Comparison of ENCODE assay signal across 8 mouse cellular contexts in genomic region chr17:27800710-27801648, GRCm38 (mm10). TPM values are rescaled to one million over a fixed set of nuclear protein-coding genes. Genes with fewer than 3 reads are reported as not detected.
DNase-seq lines count a peak whose midpoint lies in the region; ATAC-seq and TF ChIP-seq lines count a peak whose summit lies in the region.

No protein-coding gene starts in this region.

- dilution Hi-C loops in CH12.LX (cut with MboI; ENCODE audit: extremely low pct_ligation_motif_present, extremely low pct_unique_long_range_greater_than_20kb, low sequenced_read_pairs) = no loop called here

- H3K4me1 ChIP-seq in heart, embryonic 15.5 days (replicated peaks) = peaks cover 59% of the 10 kb centered on the region
- peaks cover 11 to 45% of the 10 kb centered on the region in 2 experiments for H3K4me1 ChIP-seq in CH12.LX (ENCODE audit: control insufficient read depth in 1 of 2, insufficient read depth in 2 of 2)
- peaks cover 49% of the 10 kb centered on the region for H3K4me1 ChIP-seq in embryonic facial prominence, embryonic 12.5 days
- peaks cover 85% of the 10 kb centered on the region for H3K4me1 ChIP-seq in liver, embryonic 12.5 days

- H3K4me2 ChIP-seq in heart, embryonic 15.5 days = no peak overlapping the region
- H3K4me2 ChIP-seq in CH12.LX (ENCODE audit: insufficient read depth, low read depth, poor library complexity, severe bottlenecking) = peak overlapping the region; percentile 79
- H3K4me2 ChIP-seq in embryonic facial prominence, embryonic 12.5 days (replicated peaks) = no peak overlapping the region
- H3K4me2 ChIP-seq in liver, embryonic 12.5 days = no peak overlapping the region

- no peak for TF ChIP-seq EP300 in CH12.LX (IDR thresholded peaks at IDR 0.05; ENCODE audit: low read length)

- no peak overlapping the region for H3K4me3 ChIP-seq in heart, embryonic 15.5 days
- no peak overlapping the region for H3K4me3 ChIP-seq in CH12.LX (replicated peaks in 1 of 3; ENCODE audit: low read depth in 2 of 3, low read length in 2 of 3, poor library complexity in 1 of 3)
- H3K4me3 ChIP-seq in embryonic facial prominence, embryonic 12.5 days = no peak overlapping the region
- no peak overlapping the region for H3K4me3 ChIP-seq in liver, embryonic 12.5 days

- DNase-seq in heart, adult 9 months (ENCODE audit: low spot score in 2 of 2) = no peak
- DNase-seq in CH12.LX (ENCODE audit: extremely low read depth) = no peak
- no peak for DNase-seq in T-cell, adult 2 months (ENCODE audit: low spot score)
- DNase-seq in neural tube, embryonic 10.5 days (ENCODE audit: extremely low spot score, low spot score) = no peak

- no peak for TF ChIP-seq POLR2A in CH12.LX (IDR thresholded peaks at IDR 0.05; ENCODE audit: low read depth, low read length)

- in situ Hi-C loops in CH12.LX (cut with MboI; ENCODE audit: low pct_ligation_motif_present, low pct_unique_long_range_greater_than_20kb, low sequenced_read_pairs) = no loop called here

- no peaks in the 10 kb centered on the region for H3K9me3 ChIP-seq in heart, embryonic 15.5 days (replicated peaks)
- H3K9me3 ChIP-seq in CH12.LX (replicated peaks; ENCODE audit: low read length) = no peaks in the 10 kb centered on the region
- H3K9me3 ChIP-seq in embryonic facial prominence, embryonic 12.5 days = no peaks in the 10 kb centered on the region
- H3K9me3 ChIP-seq in liver, embryonic 12.5 days (replicated peaks) = no peaks in the 10 kb centered on the region; the same call in 1 of the 2 replicates

- peak; percentile 10 for TF ChIP-seq RAD21 in CH12.LX (IDR thresholded peaks at IDR 0.05; ENCODE audit: low read depth, low read length)

- H3K36me3 ChIP-seq in heart, embryonic 15.5 days = no peaks in the 10 kb centered on the region
- peaks cover 0 to 38% of the 10 kb centered on the region in 2 experiments for H3K36me3 ChIP-seq in CH12.LX (replicated peaks in 1 of 2; ENCODE audit: control insufficient read depth in 1 of 2, insufficient read depth in 1 of 2, low read length in 1 of 2)
- no peaks in the 10 kb centered on the region for H3K36me3 ChIP-seq in embryonic facial prominence, embryonic 12.5 days
- H3K36me3 ChIP-seq in liver, embryonic 12.5 days = peaks cover 6% of the 10 kb centered on the region; the same call in 1 of the 2 replicates

- H3K9ac ChIP-seq in heart, embryonic 15.5 days = no peak overlapping the region
- no peak overlapping the region; the same call in 1 of the 2 replicates for H3K9ac ChIP-seq in CH12.LX (ENCODE audit: insufficient read depth, low read depth)
- peak overlapping the region; percentile 31; the same call in 1 of the 2 replicates for H3K9ac ChIP-seq in embryonic facial prominence, embryonic 12.5 days
- no peak overlapping the region for H3K9ac ChIP-seq in liver, embryonic 12.5 days

- H3K79me2 ChIP-seq in CH12.LX (replicated peaks; ENCODE audit: control insufficient read depth, extremely low read depth, insufficient read depth, poor library complexity, severe bottlenecking) = peaks cover 48% of the 10 kb centered on the region

- WGBS in heart, embryonic 15.5 days = 80% methylated on average over 9 of the region's 9 CpGs
- WGBS in embryonic facial prominence, embryonic 12.5 days = 63% methylated on average over 9 of the region's 9 CpGs
- 71% methylated on average over 9 of the region's 9 CpGs for WGBS in liver, embryonic 12.5 days (ENCODE audit: insufficient replicate concordance)

- no peaks in the 10 kb centered on the region for H3K27me3 ChIP-seq in heart, embryonic 15.5 days
- no peaks in the 10 kb centered on the region for H3K27me3 ChIP-seq in CH12.LX (replicated peaks)
- H3K27me3 ChIP-seq in embryonic facial prominence, embryonic 12.5 days = no peaks in the 10 kb centered on the region
- no peaks in the 10 kb centered on the region for H3K27me3 ChIP-seq in liver, embryonic 12.5 days (replicated peaks)

- H3K27ac ChIP-seq in heart, embryonic 15.5 days = peak overlapping the region; percentile 39; the same call in 1 of the 2 replicates
- H3K27ac ChIP-seq in CH12.LX (ENCODE audit: insufficient read depth, low read depth) = peak overlapping the region; percentile 24; the same call in 1 of the 2 replicates
- H3K27ac ChIP-seq in embryonic facial prominence, embryonic 12.5 days = peak overlapping the region; percentile 64
- H3K27ac ChIP-seq in liver, embryonic 12.5 days = peak overlapping the region; percentile 42; the same call in 1 of the 2 replicates

- TF ChIP-seq CTCF in CH12.LX (conservative IDR thresholded peaks at IDR 0.05 in 1 of 2, IDR thresholded peaks at IDR 0.05 in 1 of 2; ENCODE audit: low read depth in 2 of 2, low read length in 2 of 2) = peak in 1 of 2 experiments; percentile 37; a peak in 2 of 4 replicates

- no peak for ATAC-seq in heart, embryonic 15.5 days (replicated peaks; ENCODE audit: insufficient number of reproducible peaks, insufficient read depth, low FRiP score, low read depth)
- no peak for ATAC-seq in embryonic facial prominence, embryonic 12.5 days (ENCODE audit: insufficient number of reproducible peaks, insufficient read depth, low FRiP score, low TSS enrichment)
- ATAC-seq in liver, embryonic 12.5 days = no peak
- no peak for ATAC-seq in frontal cortex, adult (ENCODE audit: low TSS enrichment)

TF ChIP-seq in CH12.LX, 34 proteins besides CTCF, POLR2A, EP300 and RAD21:
- no peak for TF ChIP-seq SIN3A (IDR thresholded peaks at IDR 0.05; ENCODE audit: low read length)
- peak; percentile 74 for TF ChIP-seq BHLHE40 (IDR thresholded peaks at IDR 0.05; ENCODE audit: low read depth, low read length)

RNA-seq across cellular contexts. Expression of gene D17Wsu92e, which starts 19.5 kb away (rescaled TPM):
- 11.9 and 14.1 TPM in 2 replicates for polyA plus RNA-seq in heart, embryonic 15.5 days (2015; fragmentation: Nextera tagmentation; extraction: Ambion mirVana)
- total RNA-seq in CH12.LX (2012; rRNA removed) = 44.2 and 46.4 TPM in 2 replicates
- 33.1 and 34.9 TPM in 2 replicates for total RNA-seq in CH12.LX (2014; rRNA removed)
- 70.8 and 73.5 TPM in 2 replicates for polyA plus RNA-seq in CH12.LX (2012; ENCODE audit: insufficient read length, low read depth)
- polyA plus RNA-seq in embryonic facial prominence, embryonic 12.5 days (2016; fragmentation: Nextera tagmentation; extraction: Ambion mirVana) = 17.9 and 18.9 TPM in 2 replicates
- 17.1 and 19.5 TPM in 2 replicates for polyA plus RNA-seq in liver, embryonic 12.5 days (2016; fragmentation: Nextera tagmentation; extraction: Ambion mirVana)

RNA-seq across cellular contexts. Expression of gene Snrpc, which starts 37.0 kb away (rescaled TPM):
- polyA plus RNA-seq in heart, embryonic 15.5 days (2015; fragmentation: Nextera tagmentation; extraction: Ambion mirVana) = 186 and 202 TPM in 2 replicates
- total RNA-seq in CH12.LX (2012; rRNA removed) = 154 and 173 TPM in 2 replicates
- 165 and 171 TPM in 2 replicates for total RNA-seq in CH12.LX (2014; rRNA removed)
- polyA plus RNA-seq in CH12.LX (2012; ENCODE audit: insufficient read length, low read depth) = 184 and 194 TPM in 2 replicates
- 348 and 358 TPM in 2 replicates for polyA plus RNA-seq in embryonic facial prominence, embryonic 12.5 days (2016; fragmentation: Nextera tagmentation; extraction: Ambion mirVana)
- polyA plus RNA-seq in liver, embryonic 12.5 days (2016; fragmentation: Nextera tagmentation; extraction: Ambion mirVana) = 200 and 212 TPM in 2 replicates

RNA-seq across cellular contexts. Expression of gene Uhrf1bp1, which starts 55.3 kb away (rescaled TPM):
- 3.0 and 3.8 TPM in 2 replicates for polyA plus RNA-seq in heart, embryonic 15.5 days (2015; fragmentation: Nextera tagmentation; extraction: Ambion mirVana)
- total RNA-seq in CH12.LX (2012; rRNA removed) (9.8 and 13.1 TPM in 2 replicates), CH12.LX (2014; rRNA removed) (5.7 and 6.0 TPM in 2 replicates)
- polyA plus RNA-seq in CH12.LX (2012; ENCODE audit: insufficient read length, low read depth) = 12.2 and 13.6 TPM in 2 replicates
- polyA plus RNA-seq in embryonic facial prominence, embryonic 12.5 days (2016; fragmentation: Nextera tagmentation; extraction: Ambion mirVana) = 9.2 and 10.1 TPM in 2 replicates
- 4.5 and 5.0 TPM in 2 replicates for polyA plus RNA-seq in liver, embryonic 12.5 days (2016; fragmentation: Nextera tagmentation; extraction: Ambion mirVana)
